Mouse (Mus musculus) G1E-ER4 (cell line): ENCODE data around the gene Gm20662. TPM values are rescaled to one million over a fixed set of nuclear protein-coding genes. Genes with fewer than 3 reads are reported as not detected.

ENCODE experiments used
- GATA1 ChIP-seq: IDR thresholded peaks from one replicate; pipeline ENCODE4 v1.8.0; 2012; ENCODE audit warnings: low read length, inconsistent platforms
- polyA plus RNA-seq: library from polyadenylated mRNA; stranded (reverse); fragments of >175 nt; gene quantifications from 2 replicates; pipeline ENCODE4 v1.2.3, GENCODE M21; 2012

Gene Gm20662
- 0.08 and 0.28 TPM in 2 replicates for polyA plus RNA-seq

GRCm38 (mm10) chr9:107996049-107996448, at the start of gene Gm20662:
Gm20662 (plus strand) TSS chr9:107996349.
- TF ChIP-seq GATA1, result no peak

- TF ChIP-seq GATA1, result no peak
Observed at GRCm38 (mm10) chr9:107947241-107948194, 48.6 kb upstream of the Gm20662 start.

GRCm38 (mm10) chr9:107949184-107949921, 46.8 kb upstream of the Gm20662 start:
- no peak for TF ChIP-seq GATA1

- no peak for TF ChIP-seq GATA1
Observed at GRCm38 (mm10) chr9:107949922-107950235, 46.3 kb upstream of the Gm20662 start, which contains the start of gene Traip. Traip (plus strand) TSS chr9:107950136.

- TF ChIP-seq GATA1, result no peak
Observed at GRCm38 (mm10) chr9:107950460-107951355, 45.4 kb upstream of the Gm20662 start.

- TF ChIP-seq GATA1, result no peak
Observed at GRCm38 (mm10) chr9:107955613-107956289, 40.4 kb upstream of the Gm20662 start.

- no peak for TF ChIP-seq GATA1
Observed at GRCm38 (mm10) chr9:107957141-107957540, 39.0 kb upstream of the Gm20662 start.

- TF ChIP-seq GATA1, result no peak
Observed at GRCm38 (mm10) chr9:107959896-107960295, 36.3 kb upstream of the Gm20662 start.

GRCm38 (mm10) chr9:107960928-107961327, 35.2 kb upstream of the Gm20662 start:
- no peak for TF ChIP-seq GATA1

GRCm38 (mm10) chr9:107961351-107961762, 34.8 kb upstream of the Gm20662 start:
- TF ChIP-seq GATA1, result no peak

- TF ChIP-seq GATA1, result no peak
Observed at GRCm38 (mm10) chr9:107961881-107962280, 34.3 kb upstream of the Gm20662 start.

- no peak for TF ChIP-seq GATA1
Observed at GRCm38 (mm10) chr9:107962916-107963315, 33.2 kb upstream of the Gm20662 start.

GRCm38 (mm10) chr9:107963700-107964099, 32.4 kb upstream of the Gm20662 start:
- no peak for TF ChIP-seq GATA1

GRCm38 (mm10) chr9:107964681-107965080, 31.5 kb upstream of the Gm20662 start:
- TF ChIP-seq GATA1, result no peak

- TF ChIP-seq GATA1, result no peak
Observed at GRCm38 (mm10) chr9:107966676-107967075, 29.5 kb upstream of the Gm20662 start.
